Mouse (Mus musculus): ENCODE measurements around the gene Sphkap. TPM values are rescaled to one million over a fixed set of nuclear protein-coding genes. Genes with fewer than 3 reads are reported as not detected.

Sphkap gene
- 1.7 and 3.2 TPM in 2 replicates for polyA plus RNA-seq (2014; fragmentation: Nextera tagmentation; extraction: Ambion mirVana)

DNA sequence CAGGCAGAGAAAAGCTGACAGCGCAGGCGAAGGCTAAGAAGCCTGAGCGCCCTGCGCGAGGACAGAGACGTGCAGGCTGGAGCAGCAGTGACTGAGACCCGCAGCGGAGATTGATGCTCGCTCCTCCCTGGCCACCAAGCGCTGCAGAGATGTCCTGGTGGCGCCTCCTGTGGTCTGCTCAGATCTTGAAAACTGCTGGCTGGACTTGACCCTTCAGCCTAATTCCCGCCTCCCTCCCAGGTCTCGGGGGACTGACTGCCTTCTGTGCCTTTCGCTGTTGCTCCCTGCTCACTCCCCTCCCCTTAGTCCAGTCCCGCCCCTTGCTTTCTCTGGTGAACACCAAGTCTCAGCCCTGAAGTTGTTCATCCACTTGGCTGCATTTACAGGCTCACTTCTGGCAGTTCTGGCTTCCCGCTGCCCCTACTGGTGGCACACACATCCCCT lies at the start of gene Sphkap:
TSS of gene Sphkap (minus strand) at position 180 of the 444 bp plus-strand sequence.
- Histone ChIP-seq H3K4me3 (ENCODE audit: low read depth, low read length) (peak within 1 kb of the TSS; percentile 38), H3K9ac (replicated peaks; ENCODE audit: low read depth, low read length) (peak within 1 kb of the TSS; percentile 33; the same call in 1 of the 2 replicates), H3K27ac (ENCODE audit: low read length) (no peak within 1 kb of the TSS), H3K4me2 (replicated peaks; ENCODE audit: low read depth, low read length) (peak within 1 kb of the TSS; percentile 76), H3K4me1 (ENCODE audit: control insufficient read depth, insufficient read depth, low read length) (no peaks in the 10 kb centered on the region), H3K27me3 (ENCODE audit: control insufficient read depth, insufficient read depth, low read length) (no peaks in the 10 kb centered on the region), H3K36me3 (ENCODE audit: control insufficient read depth, insufficient read depth, low read length) (no peaks in the 10 kb centered on the region), H3K9me3 (ENCODE audit: control insufficient read depth, low read depth, low read length) (no peaks in the 10 kb centered on the region)
- WGBS: 2% methylated on average over 15 of the region's 16 CpGs
- ATAC-seq (ENCODE audit: insufficient number of reproducible peaks, insufficient read depth, low FRiP score, low read depth): peak; percentile 84

DNA sequence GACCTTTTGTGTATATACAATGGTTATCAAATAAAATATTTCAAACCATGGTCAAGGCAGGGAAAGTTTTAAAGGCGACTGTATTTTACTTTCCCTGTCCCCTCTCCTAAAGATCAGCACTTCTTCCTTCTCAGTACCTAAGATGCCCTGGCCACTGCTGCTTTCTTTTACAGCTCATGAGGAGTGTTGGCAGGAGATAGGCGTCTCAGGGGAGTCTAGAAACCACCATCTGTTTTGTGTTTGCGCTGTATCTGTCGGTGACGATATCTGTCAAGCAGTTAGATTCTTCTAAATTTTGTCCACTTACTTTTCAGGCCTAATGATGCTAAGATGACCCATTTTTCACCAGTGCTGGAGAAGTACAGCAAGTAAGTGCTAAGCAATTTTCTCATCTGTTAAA lies 43.3 kb upstream of the Sphkap start:
- H3K27me3 ChIP-seq (ENCODE audit: control insufficient read depth, insufficient read depth, low read length): no peaks in the 10 kb centered on the region
- ATAC-seq (ENCODE audit: insufficient number of reproducible peaks, insufficient read depth, low FRiP score, low read depth): no peak
- no peaks in the 10 kb centered on the region for H3K36me3 ChIP-seq (ENCODE audit: control insufficient read depth, insufficient read depth, low read length)
- H3K4me2 ChIP-seq (replicated peaks; ENCODE audit: low read depth, low read length): no peak overlapping the region
- 65% methylated on average over 5 of the region's 5 CpGs for WGBS
- H3K9ac ChIP-seq (replicated peaks; ENCODE audit: low read depth, low read length): no peak overlapping the region
- H3K9me3 ChIP-seq (ENCODE audit: control insufficient read depth, low read depth, low read length): no peaks in the 10 kb centered on the region
- H3K4me3 ChIP-seq (ENCODE audit: low read depth, low read length): no peak overlapping the region
- H3K4me1 ChIP-seq (ENCODE audit: control insufficient read depth, insufficient read depth, low read length): no peaks in the 10 kb centered on the region
- H3K27ac ChIP-seq (ENCODE audit: low read length): no peak overlapping the region

DNA sequence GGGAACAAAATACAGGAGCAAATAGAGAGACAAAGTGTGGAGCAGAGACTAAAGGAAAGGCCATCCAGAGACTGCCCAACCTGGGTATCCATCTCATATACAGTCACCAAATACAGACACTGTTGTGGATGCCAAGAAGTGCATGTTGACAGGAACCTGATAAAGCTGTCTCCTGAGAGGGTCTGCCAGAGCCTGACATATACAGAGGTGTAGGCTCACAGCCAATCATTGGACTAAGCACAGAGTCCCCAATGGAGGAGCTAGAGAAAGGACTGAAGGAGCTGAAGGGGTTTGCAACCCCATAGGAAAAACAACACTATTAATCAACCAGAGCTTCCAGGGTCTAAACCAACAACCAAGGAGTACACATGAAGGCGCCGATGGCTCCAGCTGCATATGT lies 32.4 kb upstream of the Sphkap start:
- Histone ChIP-seq H3K4me1 (ENCODE audit: control insufficient read depth, insufficient read depth, low read length) (no peaks in the 10 kb centered on the region), H3K4me3 (ENCODE audit: low read depth, low read length) (no peak overlapping the region), H3K36me3 (ENCODE audit: control insufficient read depth, insufficient read depth, low read length) (no peaks in the 10 kb centered on the region), H3K9me3 (ENCODE audit: control insufficient read depth, low read depth, low read length) (no peaks in the 10 kb centered on the region), H3K4me2 (replicated peaks; ENCODE audit: low read depth, low read length) (no peak overlapping the region), H3K9ac (replicated peaks; ENCODE audit: low read depth, low read length) (no peak overlapping the region), H3K27me3 (ENCODE audit: control insufficient read depth, insufficient read depth, low read length) (no peaks in the 10 kb centered on the region), H3K27ac (ENCODE audit: low read length) (no peak overlapping the region)
- 89% methylated on average over 2 of the region's 2 CpGs for WGBS
- no peak for ATAC-seq (ENCODE audit: insufficient number of reproducible peaks, insufficient read depth, low FRiP score, low read depth)

DNA sequence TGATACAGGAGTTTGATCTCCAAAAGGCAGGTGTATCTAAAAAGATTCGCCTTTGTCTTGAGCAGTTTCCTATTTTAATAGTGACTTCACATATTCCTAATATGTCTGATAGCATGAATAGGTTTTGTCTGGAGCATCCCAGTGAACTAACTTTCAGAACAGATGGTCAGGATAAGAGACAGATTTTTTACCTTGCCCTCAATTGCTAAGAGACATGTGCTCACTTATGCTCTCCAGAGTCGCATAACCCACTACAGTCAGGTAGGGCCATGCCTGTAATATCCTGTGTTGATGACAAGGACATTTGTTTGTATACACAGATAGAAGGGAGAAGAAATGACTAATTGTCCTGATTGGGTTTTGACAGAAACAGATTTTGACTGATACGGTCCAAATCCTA lies 25.9 kb upstream of the Sphkap start:
- ATAC-seq (ENCODE audit: insufficient number of reproducible peaks, insufficient read depth, low FRiP score, low read depth): no peak
- H3K4me2 ChIP-seq (replicated peaks; ENCODE audit: low read depth, low read length): no peak overlapping the region
- no peaks in the 10 kb centered on the region for H3K9me3 ChIP-seq (ENCODE audit: control insufficient read depth, low read depth, low read length)
- H3K27me3 ChIP-seq (ENCODE audit: control insufficient read depth, insufficient read depth, low read length): no peaks in the 10 kb centered on the region
- no peaks in the 10 kb centered on the region for H3K4me1 ChIP-seq (ENCODE audit: control insufficient read depth, insufficient read depth, low read length)
- H3K36me3 ChIP-seq (ENCODE audit: control insufficient read depth, insufficient read depth, low read length): no peaks in the 10 kb centered on the region
- WGBS: 89% methylated on average over 3 of the region's 3 CpGs
- no peak overlapping the region for H3K9ac ChIP-seq (replicated peaks; ENCODE audit: low read depth, low read length)
- no peak overlapping the region for H3K4me3 ChIP-seq (ENCODE audit: low read depth, low read length)
- no peak overlapping the region for H3K27ac ChIP-seq (ENCODE audit: low read length)

GRCm38 (mm10) chr1:83429866-83430265 lies 21.9 kb upstream of the Sphkap start:
- no peak for ATAC-seq (ENCODE audit: insufficient number of reproducible peaks, insufficient read depth, low FRiP score, low read depth)
- H3K27me3 ChIP-seq (ENCODE audit: control insufficient read depth, insufficient read depth, low read length): no peaks in the 10 kb centered on the region
- H3K9me3 ChIP-seq (ENCODE audit: control insufficient read depth, low read depth, low read length): no peaks in the 10 kb centered on the region
- H3K4me1 ChIP-seq (ENCODE audit: control insufficient read depth, insufficient read depth, low read length): no peaks in the 10 kb centered on the region
- no peak overlapping the region for H3K9ac ChIP-seq (replicated peaks; ENCODE audit: low read depth, low read length)
- H3K27ac ChIP-seq (ENCODE audit: low read length): no peak overlapping the region
- no peak overlapping the region for H3K4me3 ChIP-seq (ENCODE audit: low read depth, low read length)
- H3K36me3 ChIP-seq (ENCODE audit: control insufficient read depth, insufficient read depth, low read length): no peaks in the 10 kb centered on the region
- H3K4me2 ChIP-seq (replicated peaks; ENCODE audit: low read depth, low read length): no peak overlapping the region

DNA sequence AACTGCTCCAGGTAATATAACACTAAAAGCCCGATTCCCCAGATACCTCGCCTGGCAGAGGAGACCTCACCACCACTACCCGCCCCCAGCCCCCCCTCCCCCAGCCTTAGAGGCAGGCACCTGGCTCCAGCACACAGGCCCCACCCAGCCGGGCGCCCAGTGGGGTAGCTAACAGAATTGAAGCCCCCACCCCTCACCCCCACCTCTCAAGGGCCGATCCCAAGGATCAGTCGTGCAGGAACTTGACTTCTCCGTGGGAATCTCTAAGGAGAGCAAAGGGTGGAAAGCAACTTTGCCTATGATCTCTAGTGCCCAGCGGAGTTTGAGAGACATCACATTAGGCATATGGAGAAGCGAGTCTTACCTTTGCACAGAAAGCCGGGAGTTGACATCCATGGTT lies 384 bp downstream of the Sphkap start:
- Histone ChIP-seq H3K27me3 (ENCODE audit: control insufficient read depth, insufficient read depth, low read length) (no peaks in the 10 kb centered on the region), H3K9me3 (ENCODE audit: control insufficient read depth, low read depth, low read length) (no peaks in the 10 kb centered on the region), H3K9ac (replicated peaks; ENCODE audit: low read depth, low read length) (peak overlapping the region; percentile 33; the same call in 1 of the 2 replicates), H3K4me3 (ENCODE audit: low read depth, low read length) (peak overlapping the region; percentile 38), H3K27ac (ENCODE audit: low read length) (no peak overlapping the region), H3K4me2 (replicated peaks; ENCODE audit: low read depth, low read length) (peak overlapping the region; percentile 76), H3K4me1 (ENCODE audit: control insufficient read depth, insufficient read depth, low read length) (no peaks in the 10 kb centered on the region), H3K36me3 (ENCODE audit: control insufficient read depth, insufficient read depth, low read length) (no peaks in the 10 kb centered on the region)
- no peak; the same call in 1 of the 2 replicates for ATAC-seq (ENCODE audit: insufficient number of reproducible peaks, insufficient read depth, low FRiP score, low read depth)
- 2% methylated on average over 11 of the region's 11 CpGs for WGBS

DNA sequence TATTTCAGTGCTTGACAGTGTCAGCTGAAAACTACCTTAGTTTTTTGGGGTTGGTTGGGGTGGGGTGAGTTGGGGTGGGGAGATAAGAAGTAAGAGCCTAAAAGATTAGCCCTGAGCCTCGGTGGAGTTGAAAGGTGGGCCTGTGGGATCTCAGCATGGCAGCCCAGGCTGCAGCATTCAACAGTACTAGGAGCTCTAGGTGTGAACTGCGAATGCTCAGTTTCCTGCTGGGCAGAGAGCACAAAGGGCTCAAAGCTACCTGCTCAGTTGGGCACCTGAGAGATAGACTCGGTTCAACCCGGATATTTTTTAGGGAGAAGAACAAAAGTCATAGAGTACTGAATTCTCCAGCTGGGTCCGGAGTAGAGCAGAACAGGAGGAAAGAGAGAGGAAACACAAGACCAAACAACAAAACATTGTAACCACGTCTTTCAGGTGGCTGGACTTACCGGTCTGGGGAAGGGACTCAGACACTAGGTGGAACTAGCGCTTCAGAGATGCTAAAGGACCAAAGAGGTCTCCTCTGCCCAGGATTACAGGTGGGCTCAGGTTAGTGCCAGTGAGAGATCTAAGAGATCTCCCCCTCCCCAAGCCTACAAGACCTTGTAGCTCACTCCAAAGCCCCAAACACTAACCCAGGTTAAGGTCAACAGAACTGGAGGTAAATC lies 984 bp downstream of the Sphkap start:
- peak overlapping the region; percentile 38; the same call in 1 of the 2 replicates for H3K4me3 ChIP-seq (ENCODE audit: low read depth, low read length)
- H3K9ac ChIP-seq (replicated peaks; ENCODE audit: low read depth, low read length): no peak overlapping the region
- H3K36me3 ChIP-seq (ENCODE audit: control insufficient read depth, insufficient read depth, low read length): no peaks in the 10 kb centered on the region
- 14% methylated on average over 8 of the region's 8 CpGs for WGBS
- H3K27me3 ChIP-seq (ENCODE audit: control insufficient read depth, insufficient read depth, low read length): no peaks in the 10 kb centered on the region
- no peaks in the 10 kb centered on the region for H3K9me3 ChIP-seq (ENCODE audit: control insufficient read depth, low read depth, low read length)
- no peak overlapping the region for H3K27ac ChIP-seq (ENCODE audit: low read length)
- ATAC-seq (ENCODE audit: insufficient number of reproducible peaks, insufficient read depth, low FRiP score, low read depth): peak; percentile 50
- H3K4me2 ChIP-seq (replicated peaks; ENCODE audit: low read depth, low read length): peak overlapping the region; percentile 76
- H3K4me1 ChIP-seq (ENCODE audit: control insufficient read depth, insufficient read depth, low read length): no peaks in the 10 kb centered on the region

GRCm38 (mm10) chr1:83401079-83401478 lies 6.9 kb downstream of the Sphkap start:
- no peaks in the 10 kb centered on the region for H3K4me1 ChIP-seq (ENCODE audit: control insufficient read depth, insufficient read depth, low read length)
- no peak overlapping the region for H3K9ac ChIP-seq (replicated peaks; ENCODE audit: low read depth, low read length)
- no peak for ATAC-seq (ENCODE audit: insufficient number of reproducible peaks, insufficient read depth, low FRiP score, low read depth)
- no peak overlapping the region for H3K27ac ChIP-seq (ENCODE audit: low read length)
- no peaks in the 10 kb centered on the region for H3K27me3 ChIP-seq (ENCODE audit: control insufficient read depth, insufficient read depth, low read length)
- no peaks in the 10 kb centered on the region for H3K9me3 ChIP-seq (ENCODE audit: control insufficient read depth, low read depth, low read length)
- no peak overlapping the region for H3K4me3 ChIP-seq (ENCODE audit: low read depth, low read length)
- H3K36me3 ChIP-seq (ENCODE audit: control insufficient read depth, insufficient read depth, low read length): no peaks in the 10 kb centered on the region
- WGBS: 92% methylated on average over 1 of the region's 1 CpGs
- H3K4me2 ChIP-seq (replicated peaks; ENCODE audit: low read depth, low read length): no peak overlapping the region

- Histone ChIP-seq H3K27me3 (ENCODE audit: control insufficient read depth, insufficient read depth, low read length) (no peaks in the 10 kb centered on the region), H3K9me3 (ENCODE audit: control insufficient read depth, low read depth, low read length) (no peaks in the 10 kb centered on the region), H3K36me3 (ENCODE audit: control insufficient read depth, insufficient read depth, low read length) (no peaks in the 10 kb centered on the region), H3K27ac (ENCODE audit: low read length) (no peak overlapping the region), H3K4me1 (ENCODE audit: control insufficient read depth, insufficient read depth, low read length) (no peaks in the 10 kb centered on the region), H3K4me3 (ENCODE audit: low read depth, low read length) (no peak overlapping the region), H3K9ac (replicated peaks; ENCODE audit: low read depth, low read length) (no peak overlapping the region), H3K4me2 (replicated peaks; ENCODE audit: low read depth, low read length) (no peak overlapping the region)
- 86% methylated on average over 2 of the region's 2 CpGs for WGBS
- no peak for ATAC-seq (ENCODE audit: insufficient number of reproducible peaks, insufficient read depth, low FRiP score, low read depth)
These were observed 11.7 kb downstream of the Sphkap start for GRCm38 (mm10) chr1:83396284-83396683.

Measured in stomach, embryonic 14.5 days (tissue).